Comparison of ENCODE assay signal across 1 mouse cellular context in the genomic region with DNA sequence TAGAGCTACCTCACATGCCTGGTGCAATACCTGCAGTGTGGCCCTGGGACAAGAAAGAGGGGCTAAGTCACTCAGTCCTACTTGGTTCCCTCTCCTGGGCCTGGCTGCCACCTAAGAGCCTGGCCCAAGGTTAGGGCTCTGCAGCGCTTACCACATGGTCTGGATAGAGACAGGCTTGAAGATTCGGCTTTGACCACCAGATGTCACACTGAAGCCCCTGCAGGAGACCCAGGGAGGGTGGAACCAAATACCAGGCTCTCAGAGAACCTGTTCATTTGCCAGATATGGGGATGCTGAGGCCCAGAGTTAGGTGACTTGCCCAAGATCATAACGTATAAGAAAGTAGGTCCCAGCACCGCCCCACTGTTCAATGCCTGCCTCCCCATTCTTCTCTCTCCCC.
A peak's percentile ranks its signal among the peaks of the same experiment; 100 is the strongest.
TF ChIP-seq lines count a peak whose summit lies in the region.

No protein-coding gene starts in this region.

TF ChIP-seq in CH12.LX, 34 proteins besides CTCF, POLR2A, EP300 and RAD21:
- peak; percentile 51 for TF ChIP-seq SMC3 (IDR thresholded peaks at IDR 0.05; ENCODE audit: low read depth, low read length)
- no peak for TF ChIP-seq MXI1 (IDR thresholded peaks at IDR 0.05; ENCODE audit: low read depth, low read length)
- no peak for TF ChIP-seq POLR2AphosphoS2 (IDR thresholded peaks at IDR 0.05; ENCODE audit: low read depth, low read length)
